Mouse (Mus musculus): Measurements from ENCODE around the gene Lrrfip2. TPM values are rescaled to one million over a fixed set of nuclear protein-coding genes. Genes with fewer than 3 reads are reported as not detected.

Lrrfip2 gene
- polyA plus RNA-seq, 1 experiment: 1.6 TPM

DNA sequence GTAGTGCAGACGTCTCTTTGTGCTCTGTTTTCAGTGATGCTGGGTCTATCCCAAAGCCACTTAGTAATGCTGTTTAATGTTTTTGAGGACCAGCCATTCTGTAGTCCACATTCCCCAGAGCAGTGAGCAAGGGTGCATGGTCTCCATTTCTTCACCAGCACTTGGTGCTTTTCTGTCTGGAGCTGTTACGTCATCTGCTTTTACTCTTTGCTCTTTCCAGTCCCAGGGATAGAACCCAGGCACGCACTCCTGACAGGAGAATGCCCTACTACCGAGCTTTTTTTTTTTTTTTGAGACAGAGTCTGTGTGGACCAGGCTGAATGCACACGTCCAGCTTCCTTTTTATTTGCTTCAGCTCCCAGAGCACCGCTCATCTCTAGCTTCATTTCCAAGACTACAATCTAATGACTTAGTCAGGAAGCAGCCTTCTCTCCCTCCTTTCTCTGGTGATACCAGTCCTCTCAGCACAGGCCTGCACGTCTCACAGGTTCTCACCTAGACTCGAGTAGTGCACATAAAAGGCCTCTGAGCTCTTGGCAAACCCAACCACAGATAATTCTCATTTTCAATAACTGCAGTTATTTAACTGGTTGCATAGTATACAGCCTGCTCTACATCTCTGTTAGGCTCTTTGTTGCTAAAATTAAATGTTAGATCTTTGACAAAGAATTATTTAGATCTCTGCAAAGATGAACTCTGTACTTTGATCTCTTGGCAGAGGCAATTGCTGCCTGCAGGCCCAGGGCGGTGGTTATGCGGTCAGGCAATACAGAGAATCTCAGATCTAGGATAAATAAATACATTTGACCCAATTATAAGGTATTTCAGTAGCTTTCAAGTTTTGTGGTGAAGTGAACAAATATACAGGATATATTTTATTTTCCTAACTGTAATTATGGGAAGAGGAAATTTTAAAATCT, 94.0 kb downstream of the Lrrfip2 start:
- Histone ChIP-seq H3K9me3 (ENCODE audit: control insufficient read depth, low read length) (no peaks in the 10 kb centered on the region), H3K36me3 (ENCODE audit: control insufficient read depth) (peaks cover 26% of the 10 kb centered on the region), H3K4me3 (replicated peaks) (no peak overlapping the region), H3K4me1 (ENCODE audit: control insufficient read depth) (peaks cover 4% of the 10 kb centered on the region), H3K27me3 (ENCODE audit: control insufficient read depth) (no peaks in the 10 kb centered on the region)
- no peak for TF ChIP-seq TAL1 (IDR thresholded peaks at IDR 0.05; ENCODE audit: low read length)
- TF ChIP-seq GATA1 (IDR thresholded peaks at IDR 0.05; ENCODE audit: low read length): no peak

- TF ChIP-seq TAL1 (IDR thresholded peaks at IDR 0.05; ENCODE audit: low read length): no peak
- TF ChIP-seq GATA1 (IDR thresholded peaks at IDR 0.05; ENCODE audit: low read length): no peak
- Histone ChIP-seq H3K9me3 (ENCODE audit: control insufficient read depth, low read length) (no peaks in the 10 kb centered on the region), H3K36me3 (ENCODE audit: control insufficient read depth) (peaks cover 29% of the 10 kb centered on the region), H3K4me3 (replicated peaks) (no peak overlapping the region), H3K4me1 (ENCODE audit: control insufficient read depth) (peaks cover 4% of the 10 kb centered on the region), H3K27me3 (ENCODE audit: control insufficient read depth) (no peaks in the 10 kb centered on the region)
Measured at GRCm38 (mm10) chr9:111213501-111213900, 96.1 kb downstream of the Lrrfip2 start.

DNA sequence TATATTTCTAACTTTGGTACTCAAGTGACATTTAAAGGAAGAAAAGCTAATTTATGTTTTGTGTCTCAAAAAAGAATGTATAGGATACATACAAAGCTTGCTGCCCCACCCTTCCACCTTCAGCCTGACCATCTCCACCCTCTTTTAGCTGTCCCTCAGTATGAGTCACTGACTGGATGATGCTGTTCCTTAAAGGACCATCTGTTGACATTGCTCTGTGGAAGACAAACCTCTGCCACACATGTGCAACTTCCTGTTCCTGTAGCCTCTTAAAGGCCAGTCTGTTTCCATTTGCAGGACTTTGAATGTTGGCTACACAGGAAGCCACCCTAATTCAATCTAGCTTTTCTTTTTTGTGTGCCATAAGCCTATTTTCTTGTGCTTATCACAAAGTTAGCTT, 99.0 kb downstream of the Lrrfip2 start:
- H3K9me3 ChIP-seq (ENCODE audit: control insufficient read depth, low read length): no peaks in the 10 kb centered on the region
- H3K27me3 ChIP-seq (ENCODE audit: control insufficient read depth): no peaks in the 10 kb centered on the region
- H3K36me3 ChIP-seq (ENCODE audit: control insufficient read depth): peaks cover 40% of the 10 kb centered on the region
- no peak overlapping the region for H3K4me3 ChIP-seq (replicated peaks)
- H3K4me1 ChIP-seq (ENCODE audit: control insufficient read depth): peaks cover 4% of the 10 kb centered on the region
- TF ChIP-seq GATA1 (IDR thresholded peaks at IDR 0.05; ENCODE audit: low read length) (no peak), TAL1 (IDR thresholded peaks at IDR 0.05; ENCODE audit: low read length) (no peak)

GRCm38 (mm10) chr9:111220551-111221080, 103.2 kb downstream of the Lrrfip2 start:
- H3K36me3 ChIP-seq (ENCODE audit: control insufficient read depth): peaks cover 56% of the 10 kb centered on the region
- H3K27me3 ChIP-seq (ENCODE audit: control insufficient read depth): no peaks in the 10 kb centered on the region
- no peaks in the 10 kb centered on the region for H3K9me3 ChIP-seq (ENCODE audit: control insufficient read depth, low read length)
- no peak for TF ChIP-seq TAL1 (IDR thresholded peaks at IDR 0.05; ENCODE audit: low read length)
- no peaks in the 10 kb centered on the region for H3K4me1 ChIP-seq (ENCODE audit: control insufficient read depth)
- no peak overlapping the region for H3K4me3 ChIP-seq (replicated peaks)

DNA sequence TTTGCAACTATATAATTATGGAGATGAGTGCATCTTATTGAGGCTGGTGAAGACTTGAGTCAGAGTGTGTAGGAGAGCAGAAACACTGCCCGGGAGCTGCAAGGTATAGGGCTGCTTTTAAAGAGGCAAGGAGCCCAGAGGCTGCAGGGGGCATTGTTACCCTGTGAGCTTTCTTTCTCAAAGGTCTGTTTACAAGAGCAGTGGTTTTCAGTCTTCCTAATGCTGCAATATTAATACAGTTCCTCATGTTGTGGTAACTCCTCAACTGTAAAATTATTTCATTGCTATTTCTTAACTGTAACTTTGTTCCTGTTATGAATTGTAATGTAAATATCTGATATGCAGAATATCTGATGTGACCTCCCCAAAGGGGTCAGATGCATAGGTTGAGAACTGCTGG, 104.2 kb downstream of the Lrrfip2 start:
- no peak overlapping the region for H3K4me3 ChIP-seq (replicated peaks)
- no peaks in the 10 kb centered on the region for H3K4me1 ChIP-seq (ENCODE audit: control insufficient read depth)
- no peaks in the 10 kb centered on the region for H3K9me3 ChIP-seq (ENCODE audit: control insufficient read depth, low read length)
- no peaks in the 10 kb centered on the region for H3K27me3 ChIP-seq (ENCODE audit: control insufficient read depth)
- H3K36me3 ChIP-seq (ENCODE audit: control insufficient read depth): peaks cover 57% of the 10 kb centered on the region
- TF ChIP-seq TAL1 (IDR thresholded peaks at IDR 0.05; ENCODE audit: low read length): no peak
- no peak for TF ChIP-seq GATA1 (IDR thresholded peaks at IDR 0.05; ENCODE audit: low read length)

DNA sequence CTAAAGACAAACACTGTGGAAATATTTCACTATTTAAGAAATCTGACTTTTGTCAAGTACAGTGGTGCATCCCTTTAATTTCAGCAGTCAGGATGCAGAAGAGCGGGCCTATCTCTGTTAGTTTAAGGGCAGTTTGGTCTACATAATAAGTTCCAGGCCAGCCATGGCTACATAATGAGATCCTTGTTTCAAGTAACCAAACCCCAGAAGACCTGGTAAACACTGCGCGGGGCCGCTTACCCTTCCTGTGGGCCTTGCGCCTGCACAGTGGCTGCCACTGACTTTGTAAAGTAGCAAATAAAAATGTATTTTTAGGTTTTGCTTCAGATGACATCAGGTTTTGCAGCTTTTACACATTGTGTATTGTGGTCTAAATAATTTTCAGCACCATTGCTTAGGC, 106.0 kb downstream of the Lrrfip2 start:
- H3K9me3 ChIP-seq (ENCODE audit: control insufficient read depth, low read length): no peaks in the 10 kb centered on the region
- H3K27me3 ChIP-seq (ENCODE audit: control insufficient read depth): no peaks in the 10 kb centered on the region
- H3K36me3 ChIP-seq (ENCODE audit: control insufficient read depth): peaks cover 71% of the 10 kb centered on the region
- no peak overlapping the region for H3K4me3 ChIP-seq (replicated peaks)
- TF ChIP-seq GATA1 (IDR thresholded peaks at IDR 0.05; ENCODE audit: low read length): no peak
- TF ChIP-seq TAL1 (IDR thresholded peaks at IDR 0.05; ENCODE audit: low read length): no peak
- no peaks in the 10 kb centered on the region; the same call in 1 of the 2 replicates for H3K4me1 ChIP-seq (ENCODE audit: control insufficient read depth)

GRCm38 (mm10) chr9:111228446-111228845, 111.1 kb downstream of the Lrrfip2 start:
- no peaks in the 10 kb centered on the region for H3K9me3 ChIP-seq (ENCODE audit: control insufficient read depth, low read length)
- H3K4me3 ChIP-seq (replicated peaks): no peak overlapping the region
- H3K27me3 ChIP-seq (ENCODE audit: control insufficient read depth): no peaks in the 10 kb centered on the region
- TF ChIP-seq TAL1 (IDR thresholded peaks at IDR 0.05; ENCODE audit: low read length) (no peak), GATA1 (IDR thresholded peaks at IDR 0.05; ENCODE audit: low read length) (no peak)
- H3K36me3 ChIP-seq (ENCODE audit: control insufficient read depth): peaks cover 93% of the 10 kb centered on the region
- H3K4me1 ChIP-seq (ENCODE audit: control insufficient read depth): peaks cover 2% of the 10 kb centered on the region

DNA sequence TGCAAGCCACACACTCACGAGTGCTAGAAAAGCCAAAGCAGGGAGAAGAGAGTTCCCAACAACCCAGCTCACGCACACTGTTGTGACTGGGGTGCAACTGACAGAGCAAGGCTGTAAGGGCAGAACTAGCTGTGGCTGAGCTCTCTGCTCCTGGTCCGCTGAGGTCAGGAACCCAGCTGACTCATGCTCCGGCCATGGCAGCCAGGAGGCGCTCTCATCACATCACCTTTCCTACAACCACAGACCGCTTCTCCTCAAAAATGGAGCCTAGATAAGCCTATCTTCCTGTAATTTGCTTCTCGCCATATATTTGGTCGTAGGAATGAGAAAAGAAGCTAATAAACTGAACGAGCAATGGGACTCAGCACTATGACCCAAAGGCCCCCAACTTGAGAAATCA, 117.3 kb downstream of the Lrrfip2 start:
- TF ChIP-seq TAL1 (IDR thresholded peaks at IDR 0.05; ENCODE audit: low read length): no peak
- no peak for TF ChIP-seq GATA1 (IDR thresholded peaks at IDR 0.05; ENCODE audit: low read length)
- no peaks in the 10 kb centered on the region for H3K9me3 ChIP-seq (ENCODE audit: control insufficient read depth, low read length)
- H3K36me3 ChIP-seq (ENCODE audit: control insufficient read depth): peaks cover 96% of the 10 kb centered on the region
- peaks cover 2% of the 10 kb centered on the region; the same call in 1 of the 2 replicates for H3K4me1 ChIP-seq (ENCODE audit: control insufficient read depth)
- no peak overlapping the region for H3K4me3 ChIP-seq (replicated peaks)
- no peaks in the 10 kb centered on the region for H3K27me3 ChIP-seq (ENCODE audit: control insufficient read depth)

GRCm38 (mm10) chr9:111237726-111238125, 120.3 kb downstream of the Lrrfip2 start:
- TF ChIP-seq GATA1 (IDR thresholded peaks at IDR 0.05; ENCODE audit: low read length): no peak
- no peak for TF ChIP-seq TAL1 (IDR thresholded peaks at IDR 0.05; ENCODE audit: low read length)
- peaks cover 93% of the 10 kb centered on the region for H3K36me3 ChIP-seq (ENCODE audit: control insufficient read depth)

More at GRCm38 (mm10) chr9:111237726-111238125, 120.3 kb downstream of the Lrrfip2 start:
- Histone ChIP-seq H3K9me3 (ENCODE audit: control insufficient read depth, low read length) (no peaks in the 10 kb centered on the region), H3K4me1 (ENCODE audit: control insufficient read depth) (no peaks in the 10 kb centered on the region), H3K4me3 (replicated peaks) (no peak overlapping the region), H3K27me3 (ENCODE audit: control insufficient read depth) (no peaks in the 10 kb centered on the region)
